Mouse (Mus musculus): ENCODE measurements at regions not wholly inside any gene's neighbourhood (a gene's known extent, or its start where the extent isn't known, plus 50 kb on each side); places are given as distances from the start of the nearest gene placed in this dataset.
A peak's percentile ranks its signal among the peaks of the same experiment; 100 is the strongest.

- no peak overlapping the region for H3K4me3 ChIP-seq
- H3K27ac ChIP-seq: no peak overlapping the region
- no peaks in the 10 kb centered on the region for H3K4me1 ChIP-seq
- DNase-seq (ENCODE audit: low spot score): no peak
- H3K9me3 ChIP-seq (replicated peaks): no peaks in the 10 kb centered on the region
- H3K36me3 ChIP-seq: no peaks in the 10 kb centered on the region
- H3K27me3 ChIP-seq (ENCODE audit: low read depth, poor library complexity, severe bottlenecking): no peaks in the 10 kb centered on the region
Measured at GRCm38 (mm10) chr14:17234898-17235297, 415.9 kb upstream of the Rarb start.

DNA sequence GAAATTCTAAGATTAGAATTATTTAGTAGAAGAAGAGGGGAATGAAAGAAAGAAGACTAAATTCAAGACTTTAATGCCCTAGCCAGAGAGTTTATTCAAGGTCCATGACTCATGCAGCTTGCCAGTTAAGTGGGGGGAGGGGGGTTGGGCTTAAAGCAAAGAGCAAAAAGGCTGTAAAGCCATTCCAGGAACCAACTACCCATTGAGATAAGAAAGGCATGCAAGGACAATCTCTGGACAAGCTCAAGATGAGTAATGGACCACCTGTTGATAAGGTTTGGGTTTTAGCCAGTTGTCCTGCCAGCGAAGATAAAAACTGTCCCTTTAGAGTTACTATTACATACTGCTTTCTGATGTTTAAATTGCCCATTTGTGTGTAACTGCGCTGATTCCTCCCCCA, 392.5 kb upstream of the Rarb start:
- WGBS: 76% methylated on average over 2 of the region's 2 CpGs
- Histone ChIP-seq H3K4me3 (no peak overlapping the region), H3K4me1 (no peaks in the 10 kb centered on the region), H3K9me3 (replicated peaks) (no peaks in the 10 kb centered on the region), H3K27me3 (ENCODE audit: low read depth, poor library complexity, severe bottlenecking) (no peaks in the 10 kb centered on the region), H3K27ac (no peak overlapping the region), H3K36me3 (no peaks in the 10 kb centered on the region)
- DNase-seq (ENCODE audit: low spot score): no peak

- DNase-seq (ENCODE audit: low spot score): no peak
- Histone ChIP-seq H3K27me3 (ENCODE audit: low read depth, poor library complexity, severe bottlenecking) (no peaks in the 10 kb centered on the region), H3K4me1 (no peaks in the 10 kb centered on the region), H3K36me3 (no peaks in the 10 kb centered on the region), H3K27ac (no peak overlapping the region), H3K4me3 (no peak overlapping the region), H3K9me3 (replicated peaks) (no peaks in the 10 kb centered on the region)
- 73% methylated on average over 1 of the region's 1 CpGs for WGBS
Measured at GRCm38 (mm10) chr14:17205691-17206090, 386.7 kb upstream of the Rarb start.

- no peak for DNase-seq (ENCODE audit: low spot score)
- WGBS: 37% methylated on average over 1 of the region's 1 CpGs
- Histone ChIP-seq H3K27ac (peak overlapping the region; percentile 68), H3K27me3 (ENCODE audit: low read depth, poor library complexity, severe bottlenecking) (no peaks in the 10 kb centered on the region), H3K36me3 (no peaks in the 10 kb centered on the region), H3K4me3 (no peak overlapping the region), H3K9me3 (replicated peaks) (no peaks in the 10 kb centered on the region), H3K4me1 (no peaks in the 10 kb centered on the region)
Measured at GRCm38 (mm10) chr14:17203251-17204015, 384.5 kb upstream of the Rarb start.

DNA sequence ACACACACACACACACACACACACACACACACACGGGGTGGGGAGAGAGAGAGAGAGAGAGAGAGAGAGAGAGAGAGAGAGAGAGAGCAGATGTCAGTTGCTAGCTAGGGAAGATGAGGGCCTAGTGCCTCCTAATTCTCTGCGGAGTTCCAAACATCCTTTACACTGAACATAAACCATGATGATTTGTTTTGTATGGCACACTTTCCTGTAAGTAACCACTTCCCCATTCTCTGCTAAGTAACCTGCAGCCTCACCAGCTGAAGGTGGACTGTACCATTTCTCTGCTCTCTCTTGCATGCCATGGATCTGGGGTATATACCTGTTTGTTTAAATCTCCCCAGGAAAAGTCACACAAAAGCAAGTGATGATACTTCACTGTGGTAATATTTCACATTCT, 374.0 kb upstream of the Rarb start:
- Histone ChIP-seq H3K36me3 (no peaks in the 10 kb centered on the region), H3K9me3 (replicated peaks) (no peaks in the 10 kb centered on the region), H3K4me3 (no peak overlapping the region), H3K4me1 (no peaks in the 10 kb centered on the region), H3K27ac (no peak overlapping the region), H3K27me3 (ENCODE audit: low read depth, poor library complexity, severe bottlenecking) (no peaks in the 10 kb centered on the region)
- WGBS: 63% methylated on average over 2 of the region's 2 CpGs
- DNase-seq (ENCODE audit: low spot score): no peak

- Histone ChIP-seq H3K9me3 (replicated peaks) (no peaks in the 10 kb centered on the region), H3K27me3 (ENCODE audit: low read depth, poor library complexity, severe bottlenecking) (peaks cover 19% of the 10 kb centered on the region), H3K4me3 (peak overlapping the region; percentile 62), H3K4me1 (peaks cover 23% of the 10 kb centered on the region), H3K27ac (no peak overlapping the region), H3K36me3 (no peaks in the 10 kb centered on the region)
- WGBS: 10% methylated on average over 7 of the region's 7 CpGs
- DNase-seq (ENCODE audit: low spot score): no peak
Measured at GRCm38 (mm10) chr14:17173218-17173617, 354.3 kb upstream of the Rarb start.

GRCm38 (mm10) chr14:17172330-17173110, 353.6 kb upstream of the Rarb start:
- H3K27ac ChIP-seq: peak overlapping the region; percentile 58
- H3K9me3 ChIP-seq (replicated peaks): no peaks in the 10 kb centered on the region
- WGBS: 3% methylated on average over 35 of the region's 35 CpGs
- peaks cover 23% of the 10 kb centered on the region for H3K4me1 ChIP-seq
- H3K27me3 ChIP-seq (ENCODE audit: low read depth, poor library complexity, severe bottlenecking): peaks cover 19% of the 10 kb centered on the region
- no peaks in the 10 kb centered on the region for H3K36me3 ChIP-seq
- peak overlapping the region; percentile 62 for H3K4me3 ChIP-seq
- peak; percentile 83 for DNase-seq (ENCODE audit: low spot score)

- peak overlapping the region; percentile 62 for H3K4me3 ChIP-seq
- no peak for DNase-seq (ENCODE audit: low spot score)
- 47% methylated on average over 5 of the region's 5 CpGs for WGBS
Measured at GRCm38 (mm10) chr14:17171896-17172295, 352.9 kb upstream of the Rarb start.

GRCm38 (mm10) chr14:17158324-17158723, 339.4 kb upstream of the Rarb start:
- H3K36me3 ChIP-seq: no peaks in the 10 kb centered on the region
- no peak overlapping the region for H3K27ac ChIP-seq
- WGBS: 77% methylated on average over 4 of the region's 4 CpGs
- no peaks in the 10 kb centered on the region for H3K9me3 ChIP-seq (replicated peaks)
- H3K4me3 ChIP-seq: no peak overlapping the region
- no peaks in the 10 kb centered on the region for H3K27me3 ChIP-seq (ENCODE audit: low read depth, poor library complexity, severe bottlenecking)
- H3K4me1 ChIP-seq: no peaks in the 10 kb centered on the region; the same call in 1 of the 2 replicates
- no peak for DNase-seq (ENCODE audit: low spot score)

More at GRCm38 (mm10) chr14:17171896-17172295, 352.9 kb upstream of the Rarb start:
- H3K4me1 ChIP-seq: peaks cover 23% of the 10 kb centered on the region
- no peak overlapping the region for H3K27ac ChIP-seq
- H3K9me3 ChIP-seq (replicated peaks): no peaks in the 10 kb centered on the region
- no peaks in the 10 kb centered on the region for H3K36me3 ChIP-seq
- peaks cover 19% of the 10 kb centered on the region for H3K27me3 ChIP-seq (ENCODE audit: low read depth, poor library complexity, severe bottlenecking)

DNA sequence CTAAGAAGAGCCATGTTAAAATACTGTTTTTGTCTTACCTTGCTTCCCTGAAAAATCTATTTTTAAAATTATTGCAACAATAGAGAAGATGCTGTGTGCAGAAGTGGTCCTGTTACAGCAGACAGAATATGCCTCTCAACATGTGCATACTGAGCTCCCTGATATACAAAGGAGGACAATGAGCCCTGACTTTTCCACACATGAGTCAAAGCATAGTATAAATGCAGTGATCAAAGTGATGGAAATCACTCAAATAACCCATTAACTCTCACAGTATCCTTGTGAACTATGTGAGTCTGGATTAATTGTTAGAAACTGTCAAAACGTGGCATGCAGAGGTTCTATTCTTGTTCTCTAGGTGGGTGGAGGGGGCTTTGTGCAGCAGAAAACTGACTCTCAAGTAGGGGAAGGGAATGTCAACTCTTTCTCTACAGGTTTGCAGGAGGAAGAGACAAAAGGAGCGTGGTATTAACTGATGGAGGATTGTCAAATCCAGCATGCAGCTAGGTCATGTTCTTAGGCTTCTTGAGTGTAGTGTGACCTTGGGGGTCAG, 337.5 kb upstream of the Rarb start:
- no peak for DNase-seq (ENCODE audit: low spot score)
- WGBS: 70% methylated on average over 2 of the region's 2 CpGs
- Histone ChIP-seq H3K27me3 (ENCODE audit: low read depth, poor library complexity, severe bottlenecking) (no peaks in the 10 kb centered on the region), H3K36me3 (no peaks in the 10 kb centered on the region), H3K4me3 (no peak overlapping the region), H3K27ac (no peak overlapping the region), H3K9me3 (replicated peaks) (no peaks in the 10 kb centered on the region), H3K4me1 (no peaks in the 10 kb centered on the region; the same call in 1 of the 2 replicates)

GRCm38 (mm10) chr14:17120679-17121078, 301.7 kb upstream of the Rarb start:
- Histone ChIP-seq H3K27me3 (ENCODE audit: low read depth, poor library complexity, severe bottlenecking) (no peaks in the 10 kb centered on the region), H3K4me3 (no peak overlapping the region), H3K9me3 (replicated peaks) (no peaks in the 10 kb centered on the region), H3K4me1 (no peaks in the 10 kb centered on the region), H3K27ac (no peak overlapping the region), H3K36me3 (no peaks in the 10 kb centered on the region)
- 95% methylated on average over 1 of the region's 1 CpGs for WGBS
- no peak for DNase-seq (ENCODE audit: low spot score)

DNA sequence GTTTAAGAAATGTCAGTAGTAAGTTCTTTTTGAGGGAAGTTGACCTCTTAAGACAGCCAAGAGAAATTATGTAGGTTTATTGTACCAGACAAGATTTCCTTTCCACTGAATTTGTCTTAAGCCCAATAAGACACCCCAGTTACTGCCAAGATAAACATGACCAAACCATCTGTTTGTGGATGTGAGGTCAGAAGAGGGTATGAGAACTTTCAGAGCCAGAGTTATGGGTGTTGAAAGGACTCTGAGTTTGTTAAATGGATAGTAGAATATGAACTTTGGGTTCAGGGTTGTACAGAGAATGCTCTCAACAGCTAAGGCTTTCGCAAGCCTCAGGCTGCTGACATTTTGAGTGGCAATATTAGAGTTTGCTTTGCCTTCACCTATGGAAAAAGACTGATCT, 287.7 kb upstream of the Rarb start:
- H3K4me1 ChIP-seq: no peaks in the 10 kb centered on the region
- no peak for DNase-seq (ENCODE audit: low spot score)
- no peaks in the 10 kb centered on the region for H3K9me3 ChIP-seq (replicated peaks)
- H3K36me3 ChIP-seq: no peaks in the 10 kb centered on the region
- no peaks in the 10 kb centered on the region for H3K27me3 ChIP-seq (ENCODE audit: low read depth, poor library complexity, severe bottlenecking)
- H3K27ac ChIP-seq: no peak overlapping the region
- no peak overlapping the region for H3K4me3 ChIP-seq
- WGBS: 85% methylated on average over 1 of the region's 1 CpGs

GRCm38 (mm10) chr14:17102486-17102885, 283.5 kb upstream of the Rarb start:
- Histone ChIP-seq H3K27ac (no peak overlapping the region), H3K27me3 (ENCODE audit: low read depth, poor library complexity, severe bottlenecking) (no peaks in the 10 kb centered on the region), H3K4me1 (no peaks in the 10 kb centered on the region), H3K36me3 (no peaks in the 10 kb centered on the region), H3K9me3 (replicated peaks) (no peaks in the 10 kb centered on the region), H3K4me3 (no peak overlapping the region)
- DNase-seq (ENCODE audit: low spot score): no peak

Data from limb, embryonic 10.5 days (tissue).